Mouse (Mus musculus): ENCODE data around the gene Vamp3.
A peak's percentile ranks its signal among the peaks of the same experiment; 100 is the strongest.
"Not testable (repeated sequence)": the region's sequence is repeated elsewhere in the genome, so short reads cannot be mapped to it uniquely, and the experiment has no call there.

Gene Vamp3

GRCm38 (mm10) chr4:151044944-151045570, 12.7 kb downstream of the Vamp3 start:
- peak; percentile 40 for DNase-seq (ENCODE audit: extremely low read depth, low read depth, low spot score)

GRCm38 (mm10) chr4:151044037-151044943, 13.5 kb downstream of the Vamp3 start, which contains the start of gene Per3:
Per3 (minus strand) TSS chr4:151044665.
- DNase-seq (ENCODE audit: extremely low read depth, low read depth, low spot score) = peak; percentile 50

- DNase-seq (ENCODE audit: extremely low read depth, low read depth, low spot score) = peak; percentile 95
These were observed 14.5 kb downstream of the Vamp3 start for GRCm38 (mm10) chr4:151043281-151043680.

- DNase-seq (ENCODE audit: extremely low read depth, low read depth, low spot score) = no peak
These were observed 16.3 kb downstream of the Vamp3 start for GRCm38 (mm10) chr4:151041506-151041905.

- DNase-seq (ENCODE audit: extremely low read depth, low read depth, low spot score) = no peak
These were observed 20.0 kb downstream of the Vamp3 start for GRCm38 (mm10) chr4:151037800-151038199.

- no peak for DNase-seq (ENCODE audit: extremely low read depth, low read depth, low spot score)
These were observed 21.2 kb downstream of the Vamp3 start for GRCm38 (mm10) chr4:151036521-151036920.

GRCm38 (mm10) chr4:151027001-151027400, 30.8 kb downstream of the Vamp3 start:
- no peak for DNase-seq (ENCODE audit: extremely low read depth, low read depth, low spot score)

GRCm38 (mm10) chr4:151024152-151024551, 33.6 kb downstream of the Vamp3 start:
- DNase-seq (ENCODE audit: extremely low read depth, low read depth, low spot score) = no peak

- not testable (repeated sequence) for DNase-seq (ENCODE audit: extremely low read depth, low read depth, low spot score)
These were observed 40.4 kb downstream of the Vamp3 start for GRCm38 (mm10) chr4:151017356-151017755.

- no peak for DNase-seq (ENCODE audit: extremely low read depth, low read depth, low spot score)
These were observed 41.8 kb downstream of the Vamp3 start for GRCm38 (mm10) chr4:151015946-151016345.

- no peak for DNase-seq (ENCODE audit: extremely low read depth, low read depth, low spot score)
These were observed 47.4 kb downstream of the Vamp3 start for GRCm38 (mm10) chr4:151010316-151010715.

- no peak for DNase-seq (ENCODE audit: extremely low read depth, low read depth, low spot score)
These were observed 50.8 kb downstream of the Vamp3 start for GRCm38 (mm10) chr4:151006945-151007344.

- no peak for DNase-seq (ENCODE audit: extremely low read depth, low read depth, low spot score)
These were observed 52.0 kb downstream of the Vamp3 start for GRCm38 (mm10) chr4:151005656-151006318.

GRCm38 (mm10) chr4:151001397-151001796, 56.4 kb downstream of the Vamp3 start:
- DNase-seq (ENCODE audit: extremely low read depth, low read depth, low spot score) = no peak

- DNase-seq (ENCODE audit: extremely low read depth, low read depth, low spot score) = no peak
These were observed 59.1 kb downstream of the Vamp3 start for GRCm38 (mm10) chr4:150998626-150999025.
